Mouse (Mus musculus) liver, adult 2 months (tissue): Measurements from ENCODE around the gene Cdh10. TPM values are rescaled to one million over a fixed set of nuclear protein-coding genes. Genes with fewer than 3 reads are reported as not detected.

Source experiments
- DNase-seq: peaks from one replicate; pipeline ENCODE4 v3.0.0-alpha.2; 2011; ENCODE audit warnings: low read depth, low spot score; ENCODE audit errors: extremely low read depth
- H3K27ac ChIP-seq: fragments of 200-500 bp; replicated peaks from 2 replicates; pipeline ENCODE4 v1.5.1; 2012; ENCODE audit warnings: low read depth, mild to moderate bottlenecking, control low read depth, inconsistent platforms, low read length; ENCODE audit not compliant: insufficient read depth
- H3K27me3 ChIP-seq: fragments of 200-500 bp; 2 replicates; pipeline ENCODE4 v1.6.1; 2012; ENCODE audit warnings: mild to moderate bottlenecking, moderate library complexity, low read length, inconsistent platforms; ENCODE audit not compliant: control insufficient read depth, insufficient read depth
- H3K36me3 ChIP-seq: fragments of 200-500 bp; 2 replicates; pipeline ENCODE4 v1.6.1; 2012; ENCODE audit warnings: low read length, inconsistent platforms; ENCODE audit not compliant: control insufficient read depth, insufficient read depth
- H3K4me1 ChIP-seq: fragments of 200-500 bp; 2 replicates; pipeline ENCODE4 v1.6.1; 2011; ENCODE audit warnings: low read length; ENCODE audit not compliant: control insufficient read depth, insufficient read depth
- H3K4me3 ChIP-seq: fragments of 200-500 bp; 2 replicates; pipeline ENCODE4 v1.5.1; 2011; ENCODE audit warnings: low read depth, mild to moderate bottlenecking, control low read depth, low read length, moderate library complexity; ENCODE audit not compliant: insufficient read depth
- H3K79me2 ChIP-seq: fragments of 200-500 bp; 2 replicates; pipeline ENCODE4 v1.6.1; 2012; ENCODE audit warnings: inconsistent platforms, mild to moderate bottlenecking, low read length, moderate library complexity; ENCODE audit not compliant: control insufficient read depth, insufficient read depth
- H3K9ac ChIP-seq: fragments of 200-500 bp; 2 replicates; pipeline ENCODE4 v1.6.1; 2012; ENCODE audit warnings: low read depth, mild to moderate bottlenecking, control low read depth, inconsistent platforms, low read length
- CTCF ChIP-seq: fragments of 200-500 bp; IDR thresholded peaks from 2 replicates; pipeline ENCODE4 v1.5.1; 2011; ENCODE audit warnings: low read depth, low read length, control low read depth
- POLR2A ChIP-seq: fragments of 200-500 bp; IDR thresholded peaks from 2 replicates; pipeline ENCODE4 v1.6.1; 2011; ENCODE audit warnings: low read length, control low read depth; ENCODE audit not compliant: insufficient read depth; ENCODE audit errors: extremely low read depth
- WGBS: fragments of 180-500 bp; shearing (Covaris S2); methylation state at CpG from one replicate; pipeline ENCODE4 v1.1.7; 2018; 5-methylcytosine and 5-hydroxymethylcytosine counted together
- polyA plus RNA-seq: library from polyadenylated mRNA; depleted of rRNA; stranded (reverse); fragments of >200 nt; gene quantifications from 2 replicates; pipeline ENCODE4 v1.2.3, GENCODE M21; 2012
- total RNA-seq: library from RNA; depleted of rRNA; stranded (reverse); fragments of >200 nt; gene quantifications from 2 replicates; pipeline ENCODE4 v1.2.3, GENCODE M21; 2014

The Cdh10 gene
- total and polyA plus RNA-seq, 2 experiments, result not detected

- Histone ChIP-seq H3K4me3 (no peak overlapping the region), H3K27me3 (no peaks in the 10 kb centered on the region), H3K27ac (no peak overlapping the region), H3K36me3 (no peaks in the 10 kb centered on the region), H3K79me2 (no peaks in the 10 kb centered on the region), H3K9ac (no peak overlapping the region), H3K4me1 (no peaks in the 10 kb centered on the region)
- WGBS, result 61% methylated on average over 2 of the region's 2 CpGs
- no peak for DNase-seq
- TF ChIP-seq CTCF, result no peak
- no peak for TF ChIP-seq POLR2A
These were observed 4.7 kb downstream of the Cdh10 start for GRCm38 (mm10) chr15:18823420-18823819.

- 7% methylated on average over 4 of the region's 4 CpGs for WGBS
- H3K4me3 ChIP-seq, result no peak overlapping the region
- TF ChIP-seq CTCF, result peak; percentile 22; the same call in 1 of the 2 replicates
- TF ChIP-seq POLR2A, result no peak
- H3K9ac ChIP-seq, result no peak overlapping the region
- DNase-seq, result peak; percentile 64
- no peaks in the 10 kb centered on the region for H3K36me3 ChIP-seq
- H3K79me2 ChIP-seq, result no peaks in the 10 kb centered on the region
- no peaks in the 10 kb centered on the region for H3K27me3 ChIP-seq
- H3K4me1 ChIP-seq, result no peaks in the 10 kb centered on the region
- no peak overlapping the region for H3K27ac ChIP-seq
These were observed 13.5 kb downstream of the Cdh10 start for GRCm38 (mm10) chr15:18832263-18832662.

DNA sequence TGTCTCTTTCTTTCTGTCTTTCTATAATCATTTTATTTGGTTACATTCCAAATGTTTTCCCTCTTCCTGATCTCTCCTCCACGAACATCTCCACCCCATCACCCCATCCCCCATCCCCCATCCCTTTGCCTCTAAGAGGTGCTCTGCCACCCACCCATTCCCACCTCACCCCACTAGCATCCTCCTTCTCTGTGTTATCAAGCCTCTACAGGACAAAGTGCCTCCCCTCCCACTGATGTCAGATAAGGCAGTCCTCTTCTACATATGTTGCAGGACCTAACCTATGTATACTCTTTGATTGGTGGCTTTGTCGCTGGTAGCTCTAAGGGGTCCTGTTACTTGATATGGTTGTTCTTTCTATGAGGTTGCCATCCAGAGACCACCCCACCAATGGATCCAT, 23.0 kb downstream of the Cdh10 start:
- H3K27me3 ChIP-seq, result no peaks in the 10 kb centered on the region
- TF ChIP-seq CTCF (no peak), POLR2A (no peak)
- no peaks in the 10 kb centered on the region for H3K4me1 ChIP-seq
- no peaks in the 10 kb centered on the region for H3K79me2 ChIP-seq
- H3K36me3 ChIP-seq, result no peaks in the 10 kb centered on the region
- no peak overlapping the region for H3K9ac ChIP-seq
- no peak overlapping the region for H3K4me3 ChIP-seq
- 88% methylated on average over 2 of the region's 2 CpGs for WGBS
- DNase-seq, result no peak
- H3K27ac ChIP-seq, result no peak overlapping the region

DNA sequence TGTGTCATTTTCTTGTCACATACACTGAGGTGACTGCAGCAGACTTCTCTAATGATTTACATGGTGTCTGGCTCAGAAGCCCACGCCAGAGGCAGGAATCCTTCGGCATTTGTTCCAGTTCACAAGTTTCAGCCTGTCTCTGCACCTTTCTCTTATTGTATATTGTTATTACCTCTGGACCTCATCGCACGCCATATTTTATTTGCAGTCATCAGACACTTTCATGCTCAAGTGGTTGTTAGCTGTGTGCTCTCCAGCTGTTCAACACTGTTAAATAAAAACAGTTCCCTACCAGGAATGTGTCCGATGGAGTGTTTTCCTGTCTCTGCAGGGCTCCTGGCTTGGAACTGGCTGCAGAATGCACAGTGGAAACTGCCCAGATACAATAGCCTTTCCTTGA, 26.1 kb downstream of the Cdh10 start:
- H3K27me3 ChIP-seq, result no peaks in the 10 kb centered on the region
- WGBS, result 82% methylated on average over 5 of the region's 5 CpGs
- H3K4me3 ChIP-seq, result no peak overlapping the region
- H3K9ac ChIP-seq, result no peak overlapping the region
- TF ChIP-seq POLR2A, result no peak
- TF ChIP-seq CTCF, result no peak
- DNase-seq, result no peak
- no peaks in the 10 kb centered on the region for H3K79me2 ChIP-seq
- H3K36me3 ChIP-seq, result no peaks in the 10 kb centered on the region
- H3K4me1 ChIP-seq, result no peaks in the 10 kb centered on the region
- no peak overlapping the region for H3K27ac ChIP-seq

DNA sequence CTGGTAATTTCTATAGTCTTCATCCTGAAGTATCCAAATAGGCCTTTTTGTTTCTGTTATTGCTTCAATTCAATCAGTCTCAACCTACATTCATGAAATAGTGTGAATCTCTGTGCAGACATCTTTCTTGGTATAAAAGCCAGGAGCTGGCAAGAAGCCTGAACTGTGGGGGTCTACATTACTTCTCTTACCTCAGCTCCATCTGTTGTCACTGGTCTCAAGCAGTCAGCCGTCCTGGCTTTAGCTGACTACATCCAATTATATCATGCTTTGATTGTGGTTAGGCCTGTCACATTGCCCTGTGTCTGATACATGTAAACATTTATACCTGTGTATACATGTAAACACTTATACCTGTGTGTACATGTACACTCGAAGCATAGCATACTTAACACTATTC, 31.8 kb downstream of the Cdh10 start:
- Histone ChIP-seq H3K36me3 (no peaks in the 10 kb centered on the region), H3K4me3 (no peak overlapping the region), H3K9ac (no peak overlapping the region), H3K27me3 (no peaks in the 10 kb centered on the region), H3K27ac (no peak overlapping the region), H3K4me1 (no peaks in the 10 kb centered on the region), H3K79me2 (no peaks in the 10 kb centered on the region)
- 72% methylated on average over 2 of the region's 2 CpGs for WGBS
- DNase-seq, result no peak
- TF ChIP-seq POLR2A, result no peak
- TF ChIP-seq CTCF, result no peak

- no peak overlapping the region for H3K4me3 ChIP-seq
- TF ChIP-seq POLR2A (no peak), CTCF (no peak)
These were observed 39.4 kb downstream of the Cdh10 start for GRCm38 (mm10) chr15:18858135-18858534.

More at GRCm38 (mm10) chr15:18858135-18858534, 39.4 kb downstream of the Cdh10 start:
- Histone ChIP-seq H3K27me3 (no peaks in the 10 kb centered on the region), H3K9ac (no peak overlapping the region), H3K36me3 (no peaks in the 10 kb centered on the region), H3K27ac (no peak overlapping the region), H3K4me1 (no peaks in the 10 kb centered on the region), H3K79me2 (no peaks in the 10 kb centered on the region)
- DNase-seq, result peak; percentile 1
- 41% methylated on average over 2 of the region's 2 CpGs for WGBS
